Mouse (Mus musculus): ENCODE data around the gene Cnn3. TPM values are rescaled to one million over a fixed set of nuclear protein-coding genes. Genes with fewer than 3 reads are reported as not detected.
A peak's percentile ranks its signal among the peaks of the same experiment; 100 is the strongest.

Cnn3 gene
- polyA plus RNA-seq, 1 experiment from 2014 or later: 128 TPM

- WGBS (ENCODE audit: insufficient replicate concordance): 83% methylated on average over 3 of the region's 3 CpGs
- Histone ChIP-seq H3K27me3 (ENCODE audit: insufficient read depth, low read length) (no peaks in the 10 kb centered on the region), H3K27ac (ENCODE audit: low read depth) (no peak overlapping the region), H3K9ac (replicated peaks) (no peak overlapping the region), H3K4me3 (ENCODE audit: low read depth, low read length) (no peak overlapping the region), H3K4me1 (ENCODE audit: insufficient read depth) (peaks cover 5% of the 10 kb centered on the region; the same call in 1 of the 2 replicates), H3K9me3 (ENCODE audit: low read length) (no peaks in the 10 kb centered on the region), H3K36me3 (replicated peaks; ENCODE audit: insufficient read depth, low read length) (peaks cover 8% of the 10 kb centered on the region; the same call in 1 of the 2 replicates), H3K4me2 (ENCODE audit: low read depth, low read length) (no peak overlapping the region)
- TF ChIP-seq CTCF (IDR thresholded peaks at IDR 0.05; ENCODE audit: low read depth): no peak
- no peak for TF ChIP-seq EP300 (IDR thresholded peaks at IDR 0.05; ENCODE audit: low read depth)
- DNase-seq: no peak
- ATAC-seq: no peak
Measured at GRCm38 (mm10) chr3:121462782-121463181, 36.5 kb downstream of the Cnn3 start.

GRCm38 (mm10) chr3:121464733-121465305, 38.5 kb downstream of the Cnn3 start:
- 83% methylated on average over 7 of the region's 7 CpGs for WGBS (ENCODE audit: insufficient replicate concordance)
- Histone ChIP-seq H3K27me3 (ENCODE audit: insufficient read depth, low read length) (no peaks in the 10 kb centered on the region), H3K4me1 (ENCODE audit: insufficient read depth) (peaks cover 12% of the 10 kb centered on the region), H3K36me3 (replicated peaks; ENCODE audit: insufficient read depth, low read length) (no peaks in the 10 kb centered on the region), H3K9ac (replicated peaks) (no peak overlapping the region), H3K4me2 (ENCODE audit: low read depth, low read length) (no peak overlapping the region), H3K4me3 (ENCODE audit: low read depth, low read length) (no peak overlapping the region), H3K27ac (ENCODE audit: low read depth) (no peak overlapping the region), H3K9me3 (ENCODE audit: low read length) (no peaks in the 10 kb centered on the region)
- no peak for TF ChIP-seq EP300 (IDR thresholded peaks at IDR 0.05; ENCODE audit: low read depth)
- no peak for TF ChIP-seq CTCF (IDR thresholded peaks at IDR 0.05; ENCODE audit: low read depth)
- DNase-seq: no peak
- ATAC-seq: no peak

- no peak for DNase-seq
- Histone ChIP-seq H3K27ac (ENCODE audit: low read depth) (no peak overlapping the region), H3K27me3 (ENCODE audit: insufficient read depth, low read length) (no peaks in the 10 kb centered on the region), H3K9me3 (ENCODE audit: low read length) (no peaks in the 10 kb centered on the region), H3K4me3 (ENCODE audit: low read depth, low read length) (no peak overlapping the region), H3K36me3 (replicated peaks; ENCODE audit: insufficient read depth, low read length) (no peaks in the 10 kb centered on the region), H3K4me1 (ENCODE audit: insufficient read depth) (peaks cover 7% of the 10 kb centered on the region), H3K4me2 (ENCODE audit: low read depth, low read length) (no peak overlapping the region), H3K9ac (replicated peaks) (no peak overlapping the region)
- no peak for TF ChIP-seq EP300 (IDR thresholded peaks at IDR 0.05; ENCODE audit: low read depth)
- 80% methylated on average over 10 of the region's 10 CpGs for WGBS (ENCODE audit: insufficient replicate concordance)
- ATAC-seq: no peak
Measured at GRCm38 (mm10) chr3:121465795-121466194, 39.5 kb downstream of the Cnn3 start.

GRCm38 (mm10) chr3:121467094-121467552, 40.8 kb downstream of the Cnn3 start:
- Histone ChIP-seq H3K27ac (ENCODE audit: low read depth) (no peak overlapping the region), H3K27me3 (ENCODE audit: insufficient read depth, low read length) (no peaks in the 10 kb centered on the region), H3K4me3 (ENCODE audit: low read depth, low read length) (no peak overlapping the region), H3K36me3 (replicated peaks; ENCODE audit: insufficient read depth, low read length) (no peaks in the 10 kb centered on the region), H3K4me1 (ENCODE audit: insufficient read depth) (peaks cover 7% of the 10 kb centered on the region), H3K9me3 (ENCODE audit: low read length) (no peaks in the 10 kb centered on the region), H3K9ac (replicated peaks) (no peak overlapping the region), H3K4me2 (ENCODE audit: low read depth, low read length) (no peak overlapping the region)
- TF ChIP-seq CTCF (IDR thresholded peaks at IDR 0.05; ENCODE audit: low read depth) (no peak), EP300 (IDR thresholded peaks at IDR 0.05; ENCODE audit: low read depth) (no peak)
- DNase-seq (peak; percentile 36), ATAC-seq (peak; percentile 64; the same call in 1 of the 2 replicates)
- WGBS (ENCODE audit: insufficient replicate concordance): 40% methylated on average over 10 of the region's 10 CpGs

GRCm38 (mm10) chr3:121468136-121468535, 41.8 kb downstream of the Cnn3 start:
- H3K27me3 ChIP-seq (ENCODE audit: insufficient read depth, low read length): no peaks in the 10 kb centered on the region
- ATAC-seq (no peak), DNase-seq (no peak)
- H3K4me2 ChIP-seq (ENCODE audit: low read depth, low read length): no peak overlapping the region
- H3K4me3 ChIP-seq (ENCODE audit: low read depth, low read length): no peak overlapping the region
- H3K36me3 ChIP-seq (replicated peaks; ENCODE audit: insufficient read depth, low read length): no peaks in the 10 kb centered on the region
- H3K9ac ChIP-seq (replicated peaks): no peak overlapping the region
- H3K4me1 ChIP-seq (ENCODE audit: insufficient read depth): peaks cover 7% of the 10 kb centered on the region
- no peaks in the 10 kb centered on the region for H3K9me3 ChIP-seq (ENCODE audit: low read length)
- TF ChIP-seq CTCF (IDR thresholded peaks at IDR 0.05; ENCODE audit: low read depth): no peak
- no peak for TF ChIP-seq EP300 (IDR thresholded peaks at IDR 0.05; ENCODE audit: low read depth)
- no peak overlapping the region for H3K27ac ChIP-seq (ENCODE audit: low read depth)
- 60% methylated on average over 1 of the region's 2 CpGs for WGBS (ENCODE audit: insufficient replicate concordance)

- ATAC-seq: peak; percentile 46
- no peaks in the 10 kb centered on the region for H3K27me3 ChIP-seq (ENCODE audit: insufficient read depth, low read length)
- H3K4me1 ChIP-seq (ENCODE audit: insufficient read depth): peaks cover 7% of the 10 kb centered on the region
- H3K36me3 ChIP-seq (replicated peaks; ENCODE audit: insufficient read depth, low read length): no peaks in the 10 kb centered on the region
- TF ChIP-seq EP300 (IDR thresholded peaks at IDR 0.05; ENCODE audit: low read depth) (no peak), CTCF (IDR thresholded peaks at IDR 0.05; ENCODE audit: low read depth) (no peak)
- peak overlapping the region; percentile 9; the same call in 1 of the 2 replicates for H3K4me2 ChIP-seq (ENCODE audit: low read depth, low read length)
- WGBS (ENCODE audit: insufficient replicate concordance): 12% methylated on average over 13 of the region's 13 CpGs
- no peak overlapping the region for H3K9ac ChIP-seq (replicated peaks)
- H3K4me3 ChIP-seq (ENCODE audit: low read depth, low read length): no peak overlapping the region
- DNase-seq: peak; percentile 23
- 0 out of 2 replicates have a peak overlapping the region, but pooled peaks have one; percentile 23 for H3K27ac ChIP-seq (ENCODE audit: low read depth)
- no peaks in the 10 kb centered on the region for H3K9me3 ChIP-seq (ENCODE audit: low read length)
Measured at GRCm38 (mm10) chr3:121469185-121469975, 43.1 kb downstream of the Cnn3 start.

All from liver, postnatal 0 days (tissue).